Mouse (Mus musculus) common myeloid progenitor, adult 5-6 weeks (primary cell): ENCODE results near the gene Adam15. TPM values are rescaled to one million over a fixed set of nuclear protein-coding genes. Genes with fewer than 3 reads are reported as not detected.

Experiments used
- ATAC-seq: replicated peaks from 2 replicates; pipeline ENCODE4 v1.8.0; 2016; ENCODE audit warnings: low read depth, mild to moderate bottlenecking, moderate TSS enrichment, inconsistent platforms; ENCODE audit not compliant: poor library complexity, severe bottlenecking
- total RNA-seq: library from RNA; stranded (forward); fragments of 200-1000, 187-1606 nt; gene quantifications from 2 replicates; pipeline ENCODE4 v1.2.3, GENCODE M21; 2017

Adam15 gene
- total RNA-seq, 1 experiment from 2014 or later: 35.2 TPM

DNA sequence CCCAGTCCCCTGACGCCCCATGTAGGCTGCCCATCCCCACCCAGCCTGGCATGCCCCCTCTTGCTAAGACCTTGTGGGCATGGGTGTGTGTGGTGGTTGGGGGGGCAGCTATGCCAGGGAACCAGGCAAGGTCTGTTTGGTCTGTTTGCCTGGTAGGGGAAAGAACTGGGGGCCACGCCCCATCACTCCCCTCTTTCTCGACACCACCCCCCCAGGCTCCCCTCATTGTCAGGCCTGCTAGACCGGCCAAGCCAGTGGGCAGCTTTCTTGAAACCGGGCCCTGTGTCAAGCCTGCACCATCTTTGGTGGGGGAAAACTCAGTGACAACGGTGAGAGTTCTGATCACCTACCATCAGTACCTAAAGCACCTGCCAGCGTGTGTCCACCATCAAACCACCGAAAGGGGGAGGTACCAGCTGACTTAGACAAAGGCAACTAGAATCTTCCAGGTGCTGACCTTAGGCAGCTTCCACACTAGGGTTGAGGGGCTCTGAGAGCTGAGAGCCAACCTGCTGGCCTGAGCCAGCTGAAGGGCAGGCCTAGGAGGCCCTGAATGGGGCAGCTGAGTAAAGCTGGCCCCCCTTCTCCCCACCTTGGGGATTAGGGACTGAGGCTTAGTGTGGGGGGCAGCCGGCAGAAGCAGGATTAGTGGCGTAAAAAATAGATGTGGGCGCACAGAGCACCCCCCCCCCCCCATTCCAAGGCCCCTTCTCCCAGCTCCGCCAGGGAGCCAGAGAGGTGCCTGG, 34.7 kb upstream of the Adam15 start:
- ATAC-seq: no peak

DNA sequence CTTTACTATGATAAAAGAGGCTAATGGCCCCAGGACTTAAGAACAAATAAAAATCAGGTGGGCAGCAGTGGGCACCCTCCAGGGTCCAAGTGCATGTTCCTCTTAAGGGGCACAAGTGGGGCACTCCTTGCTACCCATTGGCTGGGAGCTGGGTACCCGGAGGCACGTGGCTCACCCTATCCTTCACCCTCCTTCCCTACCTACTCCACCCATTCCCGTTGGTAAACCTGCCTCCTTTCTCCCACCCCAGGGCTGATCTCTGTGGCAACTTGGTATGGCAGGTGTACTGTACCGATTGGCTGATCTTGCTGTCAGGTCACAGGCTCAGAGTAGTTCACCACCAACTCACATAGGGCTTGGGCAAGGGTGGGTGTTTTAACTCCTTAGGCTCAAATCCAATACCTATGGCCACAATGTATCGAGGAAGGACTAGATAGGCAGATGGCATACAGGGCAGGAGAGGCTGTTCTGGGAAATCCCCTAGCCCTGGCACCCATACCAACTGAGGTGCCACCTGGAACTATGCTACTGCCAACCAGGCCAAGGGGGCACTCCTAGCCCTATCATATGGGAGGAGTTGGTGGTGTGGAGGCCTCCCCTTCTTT, 34.0 kb upstream of the Adam15 start:
- no peak for ATAC-seq

DNA sequence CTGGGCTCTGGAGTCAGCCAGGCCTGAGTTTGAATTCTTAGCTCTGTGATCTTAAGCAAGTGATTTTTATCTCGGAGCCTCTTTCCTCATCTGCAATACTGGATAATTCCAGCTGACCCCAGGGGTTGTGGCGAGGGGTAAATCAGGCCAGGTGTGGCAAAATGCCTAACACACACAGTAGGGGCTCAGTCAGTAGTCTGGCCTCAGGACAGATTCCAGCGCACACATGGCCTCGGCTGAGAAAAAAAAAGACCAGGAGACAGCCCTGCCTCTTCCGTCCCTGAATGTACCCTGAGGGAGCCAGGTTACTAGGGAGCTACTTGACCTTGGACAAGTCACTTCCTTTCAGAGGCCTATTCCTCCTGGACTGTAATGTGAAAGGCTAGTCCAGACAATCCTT, 33.2 kb upstream of the Adam15 start:
- ATAC-seq: no peak

DNA sequence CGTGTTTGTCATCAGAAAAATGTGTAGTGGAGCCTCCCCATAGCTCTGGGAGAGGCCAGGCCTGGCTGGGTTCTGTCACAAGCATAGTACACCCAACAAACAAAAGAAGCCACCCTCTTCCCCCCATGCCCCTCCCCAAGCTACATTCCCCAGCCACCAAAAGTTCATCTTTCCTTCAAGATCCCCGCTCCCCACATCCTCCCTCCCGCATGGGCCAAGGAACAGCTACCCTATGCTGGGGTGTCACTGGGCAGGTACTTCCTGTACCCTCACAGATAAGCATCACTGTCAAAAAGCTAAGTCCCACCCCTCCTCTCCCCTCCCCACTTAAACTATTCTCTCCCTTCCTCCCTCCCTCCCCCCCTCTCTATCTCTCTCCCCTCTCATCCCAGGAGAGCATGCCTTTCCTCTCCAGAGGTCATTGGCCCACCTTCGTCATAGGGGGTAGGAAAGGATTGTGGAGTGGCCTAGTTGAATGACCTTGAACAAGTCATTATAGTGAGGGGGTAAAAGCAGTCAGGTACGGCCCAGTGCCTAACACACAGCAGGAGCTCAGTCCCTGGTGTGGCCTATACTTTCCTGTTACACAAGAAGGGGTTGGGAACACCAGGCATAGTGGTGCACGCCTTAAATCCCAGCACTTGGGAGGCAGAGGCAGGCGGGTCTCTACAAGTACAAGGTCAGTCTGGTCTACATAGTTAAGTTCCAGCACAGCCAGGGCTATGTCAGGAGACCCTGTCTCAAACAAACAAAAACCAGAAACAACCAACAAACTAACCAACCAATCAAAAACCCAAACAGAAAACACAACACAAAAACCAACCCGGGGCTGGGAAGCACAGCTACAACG, 32.5 kb upstream of the Adam15 start:
- ATAC-seq: no peak

DNA sequence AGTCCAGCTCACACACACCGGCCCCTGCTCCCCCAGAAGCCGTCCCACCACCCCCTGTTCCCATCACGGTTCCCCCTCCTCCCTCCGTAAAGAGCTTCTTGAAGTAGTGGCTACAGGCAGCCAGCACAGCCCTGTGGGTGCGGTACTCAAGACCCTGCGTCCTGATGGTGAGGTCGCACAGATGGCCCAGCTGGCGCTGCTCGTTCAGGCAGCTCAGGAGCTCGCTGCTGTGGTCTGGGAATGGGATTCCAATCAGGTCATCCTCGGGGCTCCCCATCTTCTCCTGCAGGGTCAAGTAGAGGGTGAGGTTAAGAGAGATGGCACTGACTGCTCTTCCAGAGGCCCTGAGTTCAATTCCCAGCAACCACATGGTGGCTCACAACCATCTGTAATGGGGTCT, 31.4 kb upstream of the Adam15 start:
- ATAC-seq: no peak

DNA sequence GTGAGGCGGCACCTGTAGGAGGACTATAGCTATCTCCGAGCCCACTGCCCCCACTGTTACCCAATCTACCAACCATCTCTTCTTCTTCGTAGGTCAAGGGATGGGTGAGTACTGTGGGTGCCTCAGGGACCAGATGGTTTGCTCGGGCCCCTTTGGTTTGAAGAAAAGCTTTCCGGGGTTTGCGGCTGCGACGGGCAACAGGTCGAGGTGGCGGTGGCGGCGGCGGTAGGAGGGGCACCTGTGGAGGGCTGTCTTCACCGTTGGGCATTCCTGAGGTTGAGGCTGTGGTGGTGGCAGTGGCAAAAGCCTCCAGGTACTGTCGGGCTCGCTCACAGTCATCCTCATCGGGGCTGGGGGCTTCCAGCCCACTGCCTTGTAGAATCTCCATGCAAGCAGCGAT, 30.9 kb upstream of the Adam15 start:
- no peak for ATAC-seq

DNA sequence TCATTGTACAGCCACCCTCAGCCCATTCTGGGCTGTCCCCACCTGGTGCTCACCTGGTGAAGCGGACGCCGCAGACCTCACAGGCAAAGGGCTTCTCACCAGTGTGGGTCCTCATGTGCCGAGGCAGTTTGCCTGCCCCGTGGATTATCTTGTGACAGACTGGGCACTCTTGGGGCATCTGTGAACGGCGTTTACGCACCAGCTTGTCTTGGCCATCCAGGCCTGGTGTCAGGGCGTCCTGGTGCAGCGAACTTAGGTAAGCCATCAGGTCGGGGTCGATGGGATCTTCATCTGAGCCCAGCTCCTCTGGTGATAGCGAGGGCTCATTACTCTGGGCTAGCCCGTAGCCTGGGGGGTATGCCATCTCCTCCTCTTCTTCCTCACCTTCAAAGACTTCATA, 30.5 kb upstream of the Adam15 start:
- no peak for ATAC-seq

DNA sequence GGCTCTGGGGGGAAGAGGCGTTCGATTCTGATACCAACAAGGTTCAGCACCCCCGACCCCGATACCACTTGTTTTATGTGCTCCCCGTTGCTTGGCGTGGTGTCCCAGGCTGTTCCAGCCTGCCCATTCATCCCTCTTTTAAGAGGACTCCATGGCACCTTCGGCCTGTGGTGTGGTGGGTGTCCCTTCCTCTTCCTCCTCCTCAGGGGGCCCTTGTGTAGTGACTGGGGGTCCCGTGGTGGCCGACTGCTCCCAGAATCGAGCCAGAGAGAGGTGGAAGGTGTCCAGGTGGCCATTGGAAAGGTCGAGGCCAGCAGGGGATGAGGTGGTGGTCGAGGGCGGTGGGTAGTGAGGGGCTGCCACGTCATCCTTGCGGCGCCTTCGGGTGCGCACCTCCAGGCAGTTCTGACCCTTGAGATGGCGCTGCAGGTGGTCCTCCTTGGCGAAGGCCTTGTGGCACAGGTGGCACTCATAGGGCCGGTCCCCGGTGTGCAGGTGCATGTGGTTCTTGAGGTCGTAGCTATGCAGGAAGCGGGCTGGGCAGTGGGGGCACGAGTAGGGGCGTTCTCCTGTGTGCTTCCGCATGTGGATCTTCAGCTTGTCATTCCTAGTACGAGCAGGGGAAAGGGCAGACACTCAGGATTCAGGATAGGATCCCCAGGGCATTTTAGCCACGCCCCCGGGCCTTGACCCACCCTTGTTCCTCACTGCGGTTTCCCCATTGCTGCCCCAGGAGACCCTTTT, 29.8 kb upstream of the Adam15 start:
- ATAC-seq: no peak

DNA sequence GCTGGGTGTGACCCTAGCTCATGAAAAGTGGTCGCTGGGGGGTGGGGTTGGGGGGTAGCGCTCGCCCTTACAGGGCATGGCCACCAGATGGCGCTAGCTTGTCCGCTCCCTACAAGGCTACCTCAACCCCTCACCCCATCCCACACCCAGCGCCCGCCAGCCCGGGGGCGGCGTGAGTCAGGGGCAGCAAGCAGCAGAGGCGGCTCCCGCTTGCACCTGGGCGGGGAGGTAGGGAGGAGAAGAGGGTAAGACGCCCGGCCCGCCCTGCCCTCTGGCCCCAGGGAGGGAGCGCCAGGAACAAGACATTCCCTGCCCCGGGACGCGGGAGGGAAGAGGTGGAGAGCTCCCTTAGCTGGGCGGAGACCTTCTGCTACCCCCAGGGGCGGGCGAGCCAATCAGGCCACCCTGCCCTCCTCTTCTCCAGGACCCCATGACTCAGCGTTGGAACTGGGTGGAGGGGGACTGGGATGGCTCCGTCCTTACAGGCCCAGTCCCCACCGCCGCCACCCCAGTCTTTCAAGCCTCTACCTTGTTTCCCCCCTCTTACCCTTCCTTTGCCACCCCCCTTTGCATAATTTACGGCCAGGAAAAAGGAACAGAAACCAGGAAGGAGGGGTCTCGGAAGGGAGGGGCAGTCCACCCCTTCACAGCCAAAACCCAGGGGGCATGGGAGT, 28.7 kb upstream of the Adam15 start:
- peak; percentile 84 for ATAC-seq

DNA sequence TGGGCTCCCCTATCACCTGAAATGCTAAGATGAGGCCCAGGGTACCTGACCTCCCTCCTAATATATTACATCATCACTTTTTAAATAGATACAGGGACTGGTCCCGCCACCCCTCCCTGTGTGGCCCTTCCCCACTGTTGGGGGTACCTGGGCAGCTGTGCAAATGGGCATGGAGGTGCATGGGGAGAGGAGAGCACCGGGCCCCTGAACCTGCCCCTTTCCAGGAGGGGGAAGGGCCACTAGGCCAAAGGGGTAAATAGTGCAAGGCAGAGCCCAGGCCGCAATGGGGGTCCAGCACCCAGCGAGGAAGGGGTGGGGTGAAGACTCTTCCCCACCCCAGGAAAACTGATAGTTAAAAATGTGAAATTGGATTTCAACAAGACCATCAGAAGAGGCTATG, 28.0 kb upstream of the Adam15 start:
- no peak for ATAC-seq

DNA sequence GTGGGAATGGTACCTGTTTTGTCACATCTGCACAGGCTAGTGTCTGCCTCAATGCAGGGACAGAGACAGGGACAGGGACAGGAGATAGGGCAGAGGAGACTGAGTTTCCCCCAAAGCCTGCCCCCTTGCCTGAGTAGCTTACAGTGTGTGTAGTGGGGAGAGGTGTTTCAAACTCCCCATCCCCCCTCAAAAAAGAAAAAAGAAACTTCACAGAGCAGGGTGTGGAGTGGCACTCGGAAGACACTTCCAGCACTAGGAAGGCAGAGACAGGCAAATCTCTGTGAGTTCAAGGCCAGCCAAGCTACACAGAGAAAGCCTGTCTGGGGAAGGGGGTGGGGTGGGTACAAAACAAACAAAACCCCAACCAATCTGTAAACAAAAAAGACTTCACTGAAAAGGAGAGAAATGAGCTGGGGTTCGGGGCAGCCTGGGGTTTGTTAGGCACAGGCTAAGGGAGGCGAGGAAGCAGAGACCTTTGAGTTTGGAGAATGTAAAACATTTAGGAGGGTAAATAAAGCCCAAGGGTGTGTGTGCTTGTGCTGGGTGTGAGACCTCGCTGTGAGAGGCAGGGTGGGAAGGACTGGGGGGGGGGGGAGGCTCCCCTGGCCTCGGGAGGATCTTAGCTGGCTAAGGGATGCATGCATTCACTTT, 23.9 kb upstream of the Adam15 start:
- ATAC-seq: no peak

DNA sequence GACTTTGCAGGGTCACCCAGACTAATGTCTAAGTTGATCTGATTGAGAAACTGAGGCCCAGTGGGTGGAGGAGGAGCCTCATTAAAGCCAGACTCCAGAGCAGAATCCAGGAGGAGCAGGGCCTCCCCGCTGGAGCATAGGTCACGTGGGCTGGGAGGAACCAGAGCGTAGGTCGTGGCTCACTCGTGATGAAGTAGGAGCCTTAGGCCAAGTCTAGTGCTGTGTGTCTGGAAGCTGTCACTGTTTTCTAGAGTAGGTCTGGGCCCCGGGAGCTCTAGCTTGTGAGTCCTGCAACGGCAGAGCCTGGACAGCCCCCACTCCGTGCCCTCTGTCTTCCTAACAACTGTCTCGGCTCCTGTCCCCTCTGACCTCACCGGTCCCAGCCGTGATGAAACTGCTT, 17.5 kb upstream of the Adam15 start:
- ATAC-seq: no peak

DNA sequence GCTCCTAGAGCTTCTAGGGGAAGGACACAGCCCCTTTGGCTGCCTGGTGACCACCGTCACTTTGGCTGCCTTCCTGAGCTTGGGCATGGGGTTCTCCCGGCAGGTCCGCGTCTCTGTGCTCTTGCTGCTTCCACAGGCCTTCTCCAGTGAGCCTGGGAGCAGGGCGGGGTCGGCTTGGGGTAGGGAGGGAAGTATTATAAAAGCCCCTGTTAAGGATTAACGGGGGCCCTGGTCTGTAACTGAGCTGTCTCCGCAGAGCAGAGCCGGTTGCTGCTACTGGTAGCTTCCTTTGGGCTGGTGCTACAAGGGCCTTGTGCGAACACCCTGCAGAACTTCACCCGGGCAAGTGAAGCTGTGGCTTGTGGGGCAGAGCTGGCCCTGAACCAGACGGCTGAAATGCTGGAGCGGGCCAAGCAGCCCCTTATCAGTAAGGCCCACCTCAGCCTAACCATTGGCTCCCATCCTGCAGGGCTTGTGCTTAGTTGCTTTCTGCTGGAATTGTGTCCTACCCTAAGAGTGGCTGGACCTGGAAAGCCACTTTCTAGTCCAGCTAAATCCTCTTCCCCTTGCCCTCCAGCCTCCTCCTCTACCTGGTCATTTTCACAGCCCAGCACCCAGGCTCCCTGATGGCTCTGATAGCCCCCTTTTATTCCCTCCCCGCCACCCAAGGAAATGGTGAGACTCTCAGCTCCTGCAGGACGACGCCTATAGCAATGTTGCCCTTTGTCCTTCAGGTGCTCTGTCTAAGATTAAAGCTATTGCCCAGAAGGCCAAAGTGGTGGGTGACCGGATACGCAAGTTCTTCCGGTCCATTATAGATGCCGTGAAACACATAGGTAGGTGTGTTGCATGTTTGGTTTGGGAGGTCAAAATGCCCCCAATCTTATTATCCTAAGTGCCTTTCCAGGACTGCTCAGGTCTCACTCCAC, 16.0 kb upstream of the Adam15 start:
- no peak for ATAC-seq

DNA sequence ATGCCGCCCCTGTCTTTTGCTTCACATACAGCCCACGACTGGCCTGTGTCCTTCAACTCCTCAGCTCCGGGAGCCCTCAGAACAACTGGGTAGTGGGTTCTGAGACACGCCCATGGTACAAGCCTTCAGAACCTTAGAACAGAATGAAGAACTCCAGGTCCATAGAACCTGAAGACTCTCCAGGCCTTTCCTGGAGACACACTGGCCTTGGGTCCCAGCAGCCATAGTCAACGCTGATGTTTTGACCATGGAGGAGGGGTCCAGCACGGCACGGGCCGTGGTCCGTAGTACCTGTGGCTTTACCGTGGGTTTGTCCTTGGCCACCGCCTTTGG, 15.3 kb upstream of the Adam15 start, which contains the start of gene Dcst1:
Gene Dcst1, minus strand, starts transcription at position 101 of the 333 bp plus-strand sequence.
- no peak for ATAC-seq

DNA sequence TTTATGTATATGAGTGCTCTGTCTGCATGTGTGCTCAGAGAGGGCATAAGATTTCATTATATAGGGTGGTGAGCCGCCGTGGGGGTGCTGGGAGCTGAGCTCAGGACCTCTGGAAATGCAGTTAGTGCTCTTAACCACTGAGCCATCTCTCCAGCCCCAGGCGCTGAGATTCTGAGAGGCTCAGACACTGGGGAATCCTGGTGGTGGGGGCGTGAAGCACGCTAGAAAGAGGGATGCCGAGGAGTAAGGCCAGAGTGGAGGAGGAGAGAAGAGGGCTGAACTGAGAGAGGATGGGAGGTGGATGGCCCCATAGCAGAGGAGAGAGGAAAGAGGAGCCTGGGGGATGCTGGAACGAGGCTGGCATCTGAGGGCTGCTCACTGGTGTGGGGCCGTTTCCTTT, 14.8 kb upstream of the Adam15 start:
- ATAC-seq: no peak

DNA sequence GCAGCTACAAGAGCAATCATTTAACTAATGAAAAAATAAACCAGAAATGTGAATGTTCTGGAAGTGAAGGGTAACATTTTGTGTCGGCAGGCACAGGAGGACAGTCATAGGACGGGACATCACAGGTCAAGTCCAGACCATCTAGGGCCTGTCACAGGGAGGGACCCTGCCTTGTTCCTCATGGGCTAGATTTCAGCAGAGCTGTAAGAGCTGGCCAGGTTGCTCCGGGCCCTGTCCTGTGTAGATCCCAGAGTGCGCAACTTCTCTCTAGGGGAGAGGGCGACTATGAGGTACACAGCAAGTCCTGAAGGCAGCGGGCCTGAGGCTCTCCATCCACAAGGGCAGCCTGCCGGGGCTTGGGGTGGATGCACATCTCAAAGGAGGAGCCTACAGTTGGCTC, 11.9 kb upstream of the Adam15 start, which contains the start of gene Dcst2:
Gene Dcst2, plus strand, starts transcription at position 301 of the 400 bp plus-strand sequence.
- ATAC-seq: no peak

DNA sequence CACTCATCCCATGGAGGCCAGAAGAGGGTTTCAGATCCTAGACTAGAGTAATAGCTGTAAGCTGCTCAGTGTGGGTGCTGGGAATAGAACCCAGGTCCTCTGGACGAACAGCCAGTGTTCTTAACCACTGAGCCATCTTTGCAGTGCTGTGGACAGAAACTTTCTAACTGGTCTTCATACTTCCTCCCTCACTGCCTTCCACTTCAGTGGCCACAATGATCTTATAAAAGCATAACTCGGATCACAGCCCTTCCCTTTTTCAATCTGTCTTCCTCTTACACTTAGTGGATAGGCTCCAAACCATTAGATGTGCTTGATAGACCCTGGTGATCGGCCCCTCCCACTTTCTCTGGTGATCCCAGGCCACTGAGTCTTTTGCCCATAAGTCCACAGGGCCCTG, 10.4 kb upstream of the Adam15 start:
- ATAC-seq: peak; percentile 76

DNA sequence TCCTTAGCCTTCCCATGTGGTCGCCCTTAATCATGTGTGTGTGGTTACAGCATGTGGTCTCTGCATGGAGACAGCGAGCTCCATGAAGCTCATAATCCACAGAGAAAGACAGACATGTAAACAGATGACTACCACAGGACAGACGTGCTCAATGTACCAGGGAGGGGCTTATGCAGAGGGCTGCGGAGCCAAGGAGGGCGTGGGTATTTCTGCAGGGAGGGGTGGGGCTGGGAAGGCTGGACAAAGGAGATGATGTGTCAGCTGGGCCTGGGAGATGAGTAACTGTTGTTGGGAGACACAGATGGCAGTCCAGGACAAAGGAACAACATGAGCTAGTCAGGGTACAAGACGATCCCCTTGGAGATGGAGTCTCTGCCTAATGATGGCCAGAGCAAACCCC, 9.8 kb upstream of the Adam15 start:
- no peak for ATAC-seq
